Mouse (Mus musculus) left cerebral cortex, adult 18-20 months (tissue): ENCODE measurements at regions not wholly inside any gene's neighbourhood (a gene's known extent, or its start where the extent isn't known, plus 50 kb on each side); places are given as distances from the start of the nearest gene placed in this dataset.

Experiments
- DNase-seq, 2 experiments: peaks; one replicate each; pipeline ENCODE4 v3.0.0; 2021 to 2022; ENCODE audit warnings: low spot score in 2 of 2, mixed read lengths in 1 of 2

DNA sequence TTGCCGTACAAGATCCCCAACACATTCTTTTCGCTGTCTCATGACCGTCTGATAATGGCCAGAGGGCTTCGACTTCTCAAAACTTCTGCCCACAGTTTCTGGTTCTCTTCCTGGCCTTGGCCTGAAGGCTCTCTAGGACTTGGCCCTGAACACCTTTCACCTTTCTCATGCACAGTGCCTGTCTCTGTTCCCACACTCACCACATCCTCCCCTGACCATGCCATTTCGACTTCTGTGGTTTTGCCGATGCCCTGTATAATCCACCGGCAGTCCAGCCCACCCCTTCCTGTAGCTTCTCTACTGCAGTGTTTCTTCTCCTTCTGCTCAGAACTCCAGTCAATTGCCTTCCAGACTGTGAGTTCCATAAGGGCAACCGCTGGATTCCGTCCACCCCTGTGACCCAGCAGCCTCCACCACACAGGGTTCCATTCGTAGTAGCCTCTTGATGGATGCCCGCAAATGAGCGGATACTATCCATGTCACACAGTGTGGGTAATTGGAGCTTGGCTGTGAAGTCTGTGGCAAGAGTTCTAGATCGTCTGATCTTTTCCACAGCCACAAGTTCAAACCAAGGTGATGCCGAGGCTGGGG is 53.3 kb upstream of the Cnih3 start:
- DNase-seq, result no peak

DNA sequence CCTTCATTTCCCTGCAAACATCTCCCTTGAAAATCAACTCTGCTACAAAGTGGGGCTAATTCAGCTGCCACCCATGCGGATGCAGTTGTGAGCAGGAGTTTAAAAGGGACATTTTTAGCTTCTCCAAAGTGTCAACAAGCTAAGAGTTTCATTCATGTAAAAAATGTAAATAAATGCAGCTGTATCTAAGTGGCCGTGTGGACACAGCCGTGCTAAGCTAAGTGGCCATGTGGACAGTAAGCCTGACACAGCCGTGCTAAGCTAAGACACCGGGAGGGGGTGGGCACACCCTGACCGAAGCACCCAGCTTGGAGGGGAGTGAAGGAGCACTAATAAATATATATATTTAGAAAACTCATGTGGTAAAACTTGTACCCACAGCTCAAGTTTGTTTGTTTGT is 52.6 kb upstream of the Cnih3 start:
- no peak for DNase-seq

DNA sequence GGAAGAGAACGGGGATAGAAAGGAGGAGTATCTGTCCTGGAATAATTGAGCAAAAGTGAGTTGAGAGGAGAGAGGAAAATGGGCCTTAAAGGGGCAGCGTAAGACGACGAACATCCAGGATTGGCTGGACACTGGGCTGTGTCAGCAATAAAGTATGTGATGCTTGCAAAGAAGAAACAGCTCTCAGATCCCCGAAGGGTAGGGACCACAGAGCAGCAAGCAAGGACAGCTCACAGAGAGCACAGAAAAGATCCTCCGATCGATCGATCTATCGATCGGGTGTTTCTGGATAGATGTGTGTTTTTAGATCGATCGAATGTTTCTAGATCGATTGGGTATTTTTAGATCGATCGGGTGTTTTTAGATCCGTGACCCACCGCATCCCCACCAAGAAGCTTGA is 50.3 kb upstream of the Cnih3 start:
- no peak for DNase-seq
